In genomic region chr3:120472687-120473644, GRCm38 (mm10) we compare ENCODE assay signal across 9 mouse cellular contexts.
DNase-seq lines count a peak whose midpoint lies in the region; ATAC-seq and TF ChIP-seq lines count a peak whose summit lies in the region.
"Had no signal": no experiment of that assay in that cellular context is flagged by ENCODE, and none has a peak within 500 bp of the region (broad histone marks: within the 10 kb centered on the region; RNA-seq: fewer than 3 reads in every experiment).

No protein-coding gene starts in this region.

- no peaks in the 10 kb centered on the region for H3K36me3 ChIP-seq in heart, embryonic 12.5 days
- H3K36me3 ChIP-seq in heart, adult 2 months (ENCODE audit: control insufficient read depth, insufficient read depth, low read length), result no peaks in the 10 kb centered on the region
- no peaks in the 10 kb centered on the region for H3K36me3 ChIP-seq in hindbrain, embryonic 13.5 days

- H3K27me3 ChIP-seq in heart, embryonic 12.5 days (replicated peaks), result no peaks in the 10 kb centered on the region
- H3K27me3 ChIP-seq in heart, adult 2 months (ENCODE audit: control insufficient read depth, insufficient read depth, low read length), result no peaks in the 10 kb centered on the region
- H3K27me3 ChIP-seq in hindbrain, embryonic 13.5 days, result no peaks in the 10 kb centered on the region

- H3K27ac ChIP-seq in heart, embryonic 12.5 days (ENCODE audit: poor library complexity, severe bottlenecking), result peak overlapping the region; percentile 19; the same call in 1 of the 2 replicates
- no peak overlapping the region for H3K27ac ChIP-seq in heart, adult 2 months
- peak overlapping the region; percentile 74 for H3K27ac ChIP-seq in hindbrain, embryonic 13.5 days

- no peak for TF ChIP-seq CTCF in heart, adult 2 months (IDR thresholded peaks at IDR 0.05)

- peaks cover 5% of the 10 kb centered on the region; the same call in 1 of the 2 replicates for H3K4me1 ChIP-seq in heart, embryonic 12.5 days (replicated peaks)
- no peaks in the 10 kb centered on the region for H3K4me1 ChIP-seq in heart, adult 2 months (ENCODE audit: control insufficient read depth, insufficient read depth, low read length)
- peaks cover 19% of the 10 kb centered on the region for H3K4me1 ChIP-seq in hindbrain, embryonic 13.5 days (replicated peaks)

- peak; percentile 84 for ATAC-seq in heart, embryonic 12.5 days (ENCODE audit: insufficient number of reproducible peaks, low FRiP score)
- 0 out of 2 replicates have a peak, but pooled peaks have one; percentile 55 for ATAC-seq in hindbrain, embryonic 13.5 days (ENCODE audit: low FRiP score)
- ATAC-seq in CD4-positive, CD25-positive, alpha-beta regulatory T cell, adult 4 months, result no peak

- no peak for DNase-seq in heart, adult 2 months
- DNase-seq in ovary, postnatal 36 days (ENCODE audit: low spot score), result peak; percentile 7
- DNase-seq in ovary, postnatal 14 days (ENCODE audit: low spot score), result no peak
- peak; percentile 57 for DNase-seq in retina, postnatal 1 day
- no peak for DNase-seq in spleen, adult 18-20 months
- DNase-seq: thymus, postnatal 14 days had no signal

- no peaks in the 10 kb centered on the region for H3K79me2 ChIP-seq in heart, adult 2 months (replicated peaks; ENCODE audit: control insufficient read depth, insufficient read depth, low read length)

- no peak for TF ChIP-seq EP300 in heart, adult 2 months (IDR thresholded peaks at IDR 0.05; ENCODE audit: insufficient read depth, low read depth, low read length)

- intact Hi-C loops in heart, adult 2 months (cut with DNase I), result no loop called here

- 50% methylated on average over 13 of the region's 13 CpGs for WGBS in heart, embryonic 12.5 days
- WGBS in heart, adult 2 months, result 39% methylated on average over 13 of the region's 13 CpGs
- WGBS in hindbrain, embryonic 13.5 days, result 44% methylated on average over 13 of the region's 13 CpGs

- peak overlapping the region; percentile 45 for H3K4me2 ChIP-seq in heart, embryonic 12.5 days
- H3K4me2 ChIP-seq in hindbrain, embryonic 13.5 days, result 0 out of 2 replicates have a peak overlapping the region, but pooled peaks have one; percentile 9

- no peaks in the 10 kb centered on the region for H3K9me3 ChIP-seq in heart, embryonic 12.5 days (replicated peaks)
- H3K9me3 ChIP-seq in hindbrain, embryonic 13.5 days, result no peaks in the 10 kb centered on the region

- H3K9ac ChIP-seq in heart, embryonic 12.5 days, result no peak overlapping the region
- no peak overlapping the region for H3K9ac ChIP-seq in heart, adult 2 months (ENCODE audit: low read depth, low read length)
- peak overlapping the region; percentile 36; the same call in 1 of the 2 replicates for H3K9ac ChIP-seq in hindbrain, embryonic 13.5 days

- TF ChIP-seq POLR2A in heart, adult 2 months (IDR thresholded peaks at IDR 0.05; ENCODE audit: insufficient read depth, low read depth, low read length), result no peak

- no peak overlapping the region for H3K4me3 ChIP-seq in heart, embryonic 12.5 days
- H3K4me3 ChIP-seq in heart, adult 2 months, result no peak overlapping the region
- no peak overlapping the region for H3K4me3 ChIP-seq in hindbrain, embryonic 13.5 days

Comparison
In these comparisons a context has a peak if more than half of its experiments do, and no peak if none do; other contexts are left out.
1. DNase-seq: peak in ovary, postnatal 36 days (single experiment) and retina, postnatal 1 day (single experiment); none in heart, adult 2 months (0 of 2), ovary, postnatal 14 days (single experiment) and spleen, adult 18-20 months (0 of 2).